Mouse (Mus musculus): ENCODE results near the gene Nfatc3. TPM values are rescaled to one million over a fixed set of nuclear protein-coding genes. Genes with fewer than 3 reads are reported as not detected.

Gene Nfatc3
- polyA plus RNA-seq, 1 experiment: 31.9 TPM

DNA sequence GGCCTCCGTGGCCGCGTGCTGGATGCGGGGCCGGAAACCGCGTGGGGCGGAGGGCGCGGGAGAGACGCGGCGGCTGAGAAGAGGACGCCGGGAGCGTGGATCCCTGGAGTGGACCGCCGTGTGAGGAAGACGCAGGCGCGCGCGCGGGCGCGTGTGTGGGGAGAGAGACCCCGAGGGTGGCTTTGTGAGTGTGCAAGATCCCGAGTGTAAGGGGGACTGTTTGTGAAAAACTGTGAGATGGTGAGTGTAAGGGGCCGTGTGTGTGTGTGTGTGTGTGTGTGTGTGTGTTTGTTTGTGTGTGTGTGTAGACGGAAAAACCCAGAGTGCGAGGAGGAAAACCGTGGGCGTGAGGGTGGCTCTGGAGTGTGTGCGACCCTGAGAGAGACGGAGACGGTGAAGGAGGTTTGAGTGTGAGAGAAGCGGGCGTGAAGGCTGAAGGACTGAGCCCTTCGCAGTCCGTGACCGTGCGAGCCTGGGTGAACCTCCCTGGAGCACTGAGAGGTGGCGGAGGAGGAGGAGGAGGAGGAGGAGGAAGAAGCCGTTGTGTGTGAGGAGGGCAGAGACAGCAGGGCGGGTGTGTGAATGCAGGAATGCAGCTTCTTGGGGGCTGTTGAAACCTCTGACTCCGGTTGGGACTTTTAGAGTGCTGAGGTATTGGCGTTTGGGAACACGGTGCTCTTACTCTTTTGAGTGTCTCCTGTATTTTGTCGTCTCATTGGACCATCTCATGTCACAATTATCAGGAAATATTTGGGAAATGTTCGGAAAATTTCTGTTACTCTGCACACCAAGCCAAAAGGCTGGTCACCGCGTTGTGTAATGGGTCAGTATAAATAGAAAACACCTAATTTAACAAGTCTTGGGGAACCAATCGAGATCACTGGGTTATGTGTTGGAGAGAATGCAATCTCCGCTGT is 110.6 kb downstream of the Nfatc3 start:
- Histone ChIP-seq H3K4me3 (ENCODE audit: insufficient read depth, low read length) (peak overlapping the region; percentile 79), H3K27ac (ENCODE audit: insufficient read depth, low read depth, low read length) (peak overlapping the region; percentile 38), H3K4me1 (ENCODE audit: control insufficient read depth, insufficient read depth, low read length) (peaks cover 16% of the 10 kb centered on the region)
- TF ChIP-seq POLR2A (IDR thresholded peaks at IDR 0.05; ENCODE audit: borderline replicate concordance, low read depth, low read length): no peak
- TF ChIP-seq CTCF (IDR thresholded peaks at IDR 0.05; ENCODE audit: low read depth, low read length): no peak

DNA sequence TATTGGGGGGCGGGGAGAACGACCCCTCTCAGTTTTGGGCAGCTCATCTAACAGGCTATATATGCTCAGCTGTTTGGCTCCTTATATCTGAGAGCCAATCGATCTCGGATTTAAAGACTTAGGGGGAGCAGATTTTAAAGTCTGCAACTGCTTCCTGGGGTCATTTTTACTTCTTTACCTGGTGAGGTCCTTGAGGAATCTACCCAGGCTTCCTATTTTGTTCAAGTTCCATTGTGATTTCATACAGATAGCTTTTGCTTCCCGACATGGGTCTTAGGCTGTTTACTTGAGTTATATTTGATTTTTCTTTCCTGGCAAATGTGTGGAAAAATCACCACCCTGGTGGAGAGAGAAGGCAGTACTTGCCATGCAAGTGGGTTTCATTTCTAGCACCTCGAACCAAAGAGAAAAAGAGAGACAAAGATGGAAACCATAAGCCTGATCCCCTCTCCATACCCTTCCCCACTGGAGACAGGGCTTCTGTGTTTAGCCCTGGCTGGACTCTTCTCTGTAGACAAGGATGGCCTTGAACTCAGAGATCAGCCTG is 111.4 kb downstream of the Nfatc3 start:
- TF ChIP-seq CTCF (IDR thresholded peaks at IDR 0.05; ENCODE audit: low read depth, low read length): no peak
- no peak for TF ChIP-seq POLR2A (IDR thresholded peaks at IDR 0.05; ENCODE audit: borderline replicate concordance, low read depth, low read length)
- peaks cover 13% of the 10 kb centered on the region for H3K4me1 ChIP-seq (ENCODE audit: control insufficient read depth, insufficient read depth, low read length)
- H3K27ac ChIP-seq (ENCODE audit: insufficient read depth, low read depth, low read length): no peak overlapping the region
- H3K4me3 ChIP-seq (ENCODE audit: insufficient read depth, low read length): peak overlapping the region; percentile 79

DNA sequence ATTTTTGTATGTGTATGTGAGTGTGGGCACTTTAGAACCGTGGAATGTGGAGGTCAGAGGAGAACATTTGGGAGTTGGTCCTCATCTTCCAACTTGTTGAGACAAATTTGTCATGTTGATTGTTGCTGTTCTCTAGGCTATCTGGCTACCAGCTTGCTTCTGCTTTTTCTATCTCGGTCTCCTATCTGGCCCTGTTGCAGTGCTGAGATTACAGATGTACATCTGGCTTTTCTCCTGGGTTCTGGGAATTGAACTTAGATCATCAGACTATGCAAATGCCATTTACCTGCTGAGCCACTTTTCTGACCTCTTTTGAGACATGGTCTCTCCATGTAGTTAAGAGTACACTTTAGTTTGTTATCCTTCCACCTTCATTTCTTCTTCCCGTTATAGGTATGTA is 114.9 kb downstream of the Nfatc3 start:
- H3K4me3 ChIP-seq (ENCODE audit: insufficient read depth, low read length): no peak overlapping the region
- peaks cover 4% of the 10 kb centered on the region for H3K4me1 ChIP-seq (ENCODE audit: control insufficient read depth, insufficient read depth, low read length)
- TF ChIP-seq POLR2A (IDR thresholded peaks at IDR 0.05; ENCODE audit: borderline replicate concordance, low read depth, low read length) (no peak), CTCF (IDR thresholded peaks at IDR 0.05; ENCODE audit: low read depth, low read length) (no peak)
- H3K27ac ChIP-seq (ENCODE audit: insufficient read depth, low read depth, low read length): no peak overlapping the region

DNA sequence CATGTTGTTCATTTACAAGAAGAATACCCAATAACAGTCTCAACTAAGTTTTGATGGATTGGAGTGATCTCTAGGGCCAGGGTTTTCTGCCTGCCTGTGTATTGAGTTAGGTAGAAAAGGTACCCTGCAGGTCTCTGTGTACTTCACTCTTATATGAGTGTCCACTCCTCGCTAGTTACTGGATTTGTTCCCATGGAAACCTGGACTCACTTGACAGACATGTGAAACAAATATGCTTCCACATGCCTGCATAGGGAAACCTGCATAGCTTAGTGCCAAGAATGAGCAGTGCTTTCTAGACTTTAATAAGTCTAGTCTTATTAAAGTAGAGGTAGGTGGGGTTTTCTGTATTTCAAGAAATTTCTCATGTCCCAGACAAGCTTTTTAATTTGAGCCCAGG is 118.3 kb downstream of the Nfatc3 start:
- TF ChIP-seq POLR2A (IDR thresholded peaks at IDR 0.05; ENCODE audit: borderline replicate concordance, low read depth, low read length) (no peak), CTCF (IDR thresholded peaks at IDR 0.05; ENCODE audit: low read depth, low read length) (no peak)
- Histone ChIP-seq H3K4me3 (ENCODE audit: insufficient read depth, low read length) (no peak overlapping the region), H3K27ac (ENCODE audit: insufficient read depth, low read depth, low read length) (no peak overlapping the region), H3K4me1 (ENCODE audit: control insufficient read depth, insufficient read depth, low read length) (peaks cover 2% of the 10 kb centered on the region)

DNA sequence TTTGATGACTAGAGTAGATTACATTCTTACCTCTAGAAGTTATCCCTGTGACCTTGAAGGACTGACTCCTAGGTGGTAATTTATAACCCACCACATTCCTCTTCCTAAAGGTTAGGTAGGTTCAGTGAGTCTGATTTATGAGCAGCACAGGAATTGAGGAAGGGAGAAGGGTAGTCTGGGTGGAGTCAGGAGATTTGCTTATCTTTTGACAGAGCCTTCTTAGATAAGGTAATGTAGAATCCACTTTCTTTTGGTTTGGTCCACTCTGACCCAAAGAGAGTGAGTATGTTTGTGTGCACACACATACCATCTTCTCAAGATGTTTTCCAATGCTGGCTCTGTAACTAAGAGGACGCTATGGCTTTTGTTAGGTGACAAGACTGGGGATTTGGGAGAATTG is 119.0 kb downstream of the Nfatc3 start:
- peaks cover 2% of the 10 kb centered on the region for H3K4me1 ChIP-seq (ENCODE audit: control insufficient read depth, insufficient read depth, low read length)
- no peak overlapping the region for H3K4me3 ChIP-seq (ENCODE audit: insufficient read depth, low read length)
- no peak for TF ChIP-seq CTCF (IDR thresholded peaks at IDR 0.05; ENCODE audit: low read depth, low read length)
- no peak overlapping the region for H3K27ac ChIP-seq (ENCODE audit: insufficient read depth, low read depth, low read length)

DNA sequence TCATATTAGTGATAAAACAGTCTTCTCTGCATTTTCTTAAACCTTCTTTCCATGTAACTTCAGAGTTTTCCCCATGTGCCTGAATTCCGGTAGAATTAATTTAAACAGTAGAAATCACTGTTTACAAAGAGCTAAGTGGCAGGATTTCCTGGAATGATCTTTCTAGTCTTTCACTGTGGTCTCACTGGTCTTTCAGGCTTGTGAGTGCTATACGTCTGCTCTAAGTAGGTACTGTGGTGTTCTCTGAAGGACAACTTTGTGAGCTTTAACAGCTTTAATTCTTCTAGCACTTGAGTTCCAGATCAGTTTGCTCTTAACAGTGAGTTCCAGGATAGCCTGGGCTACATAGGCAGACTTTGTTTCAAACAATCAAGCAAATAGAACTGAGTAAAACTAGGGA is 119.8 kb downstream of the Nfatc3 start:
- no peak overlapping the region for H3K4me3 ChIP-seq (ENCODE audit: insufficient read depth, low read length)
- H3K27ac ChIP-seq (ENCODE audit: insufficient read depth, low read depth, low read length): no peak overlapping the region
- no peaks in the 10 kb centered on the region; the same call in none of the 2 replicates for H3K4me1 ChIP-seq (ENCODE audit: control insufficient read depth, insufficient read depth, low read length)
- TF ChIP-seq CTCF (IDR thresholded peaks at IDR 0.05; ENCODE audit: low read depth, low read length): no peak
- no peak for TF ChIP-seq POLR2A (IDR thresholded peaks at IDR 0.05; ENCODE audit: borderline replicate concordance, low read depth, low read length)

Other genes starting within 250 kb of the Nfatc3 start
- gene Ranbp10, start 231.5 kb upstream of the Nfatc3 start, polyA plus RNA-seq (2012; ENCODE audit: insufficient read depth, insufficient read length, missing spikeins): 42.0 and 44.3 TPM in 2 replicates
- not detected in 2 replicates for gene Tsnaxip1, start 231.1 kb upstream of the Nfatc3 start, polyA plus RNA-seq (2012; ENCODE audit: insufficient read depth, insufficient read length, missing spikeins)
- gene Cenpt, start 205.6 kb upstream of the Nfatc3 start, polyA plus RNA-seq (2012; ENCODE audit: insufficient read depth, insufficient read length, missing spikeins): 16.9 and 17.1 TPM in 2 replicates
- 27.4 and 28.5 TPM in 2 replicates for gene Thap11, start 203.7 kb upstream of the Nfatc3 start, polyA plus RNA-seq (2012; ENCODE audit: insufficient read depth, insufficient read length, missing spikeins)
- gene Nutf2, start 198.3 kb upstream of the Nfatc3 start, polyA plus RNA-seq (2012; ENCODE audit: insufficient read depth, insufficient read length, missing spikeins): 2.2 TPM in 1 of 2 replicates, not detected in the other
- gene Edc4, start 178.0 kb upstream of the Nfatc3 start, polyA plus RNA-seq (2012; ENCODE audit: insufficient read depth, insufficient read length, missing spikeins): 23.6 and 29.8 TPM in 2 replicates
- not detected in 2 replicates for gene Nrn1l, start 165.3 kb upstream of the Nfatc3 start, polyA plus RNA-seq (2012; ENCODE audit: insufficient read depth, insufficient read length, missing spikeins)
- 18.0 and 18.8 TPM in 2 replicates for gene Pskh1, start 158.4 kb upstream of the Nfatc3 start, polyA plus RNA-seq (2012; ENCODE audit: insufficient read depth, insufficient read length, missing spikeins)
- 0.63 TPM in 1 of 2 replicates, not detected in the other for gene Ctrl, start 125.0 kb upstream of the Nfatc3 start, polyA plus RNA-seq (2012; ENCODE audit: insufficient read depth, insufficient read length, missing spikeins)
- gene Psmb10, start 120.4 kb upstream of the Nfatc3 start, polyA plus RNA-seq (2012; ENCODE audit: insufficient read depth, insufficient read length, missing spikeins): 150 and 151 TPM in 2 replicates
- 0.55 and 0.60 TPM in 2 replicates for gene Lcat, start 115.5 kb upstream of the Nfatc3 start, polyA plus RNA-seq (2012; ENCODE audit: insufficient read depth, insufficient read length, missing spikeins)
- 19.6 and 27.5 TPM in 2 replicates for gene Slc12a4, start 92.7 kb upstream of the Nfatc3 start, polyA plus RNA-seq (2012; ENCODE audit: insufficient read depth, insufficient read length, missing spikeins)
- 3.2 and 3.6 TPM in 2 replicates for gene Dpep3, start 79.4 kb upstream of the Nfatc3 start, polyA plus RNA-seq (2012; ENCODE audit: insufficient read depth, insufficient read length, missing spikeins)
- gene Dus2, start 67.5 kb upstream of the Nfatc3 start, polyA plus RNA-seq (2012; ENCODE audit: insufficient read depth, insufficient read length, missing spikeins): 6.1 and 8.3 TPM in 2 replicates
- not detected in 2 replicates for gene Dpep2nb, start 52.9 kb upstream of the Nfatc3 start, polyA plus RNA-seq (2012; ENCODE audit: insufficient read depth, insufficient read length, missing spikeins)
- 10.1 and 12.0 TPM in 2 replicates for gene Ddx28, start 47.0 kb upstream of the Nfatc3 start, polyA plus RNA-seq (2012; ENCODE audit: insufficient read depth, insufficient read length, missing spikeins)
- not detected in 2 replicates for gene Esrp2, start 78.1 kb downstream of the Nfatc3 start, polyA plus RNA-seq (2012; ENCODE audit: insufficient read depth, insufficient read length, missing spikeins)
- gene Pla2g15, start 91.6 kb downstream of the Nfatc3 start, polyA plus RNA-seq (2012; ENCODE audit: insufficient read depth, insufficient read length, missing spikeins): 144 and 153 TPM in 2 replicates
- gene Slc7a6, start 110.0 kb downstream of the Nfatc3 start, polyA plus RNA-seq (2012; ENCODE audit: insufficient read depth, insufficient read length, missing spikeins): 8.3 and 9.4 TPM in 2 replicates
- 25.5 and 26.5 TPM in 2 replicates for gene Slc7a6os, start 152.1 kb downstream of the Nfatc3 start, polyA plus RNA-seq (2012; ENCODE audit: insufficient read depth, insufficient read length, missing spikeins)
- gene Prmt7, start 152.1 kb downstream of the Nfatc3 start, polyA plus RNA-seq (2012; ENCODE audit: insufficient read depth, insufficient read length, missing spikeins): 3.9 and 8.8 TPM in 2 replicates

Data from bone marrow macrophage, adult 2 months (primary cell).